ENCODE assay signal across 27 mouse cellular contexts in the genomic region with DNA sequence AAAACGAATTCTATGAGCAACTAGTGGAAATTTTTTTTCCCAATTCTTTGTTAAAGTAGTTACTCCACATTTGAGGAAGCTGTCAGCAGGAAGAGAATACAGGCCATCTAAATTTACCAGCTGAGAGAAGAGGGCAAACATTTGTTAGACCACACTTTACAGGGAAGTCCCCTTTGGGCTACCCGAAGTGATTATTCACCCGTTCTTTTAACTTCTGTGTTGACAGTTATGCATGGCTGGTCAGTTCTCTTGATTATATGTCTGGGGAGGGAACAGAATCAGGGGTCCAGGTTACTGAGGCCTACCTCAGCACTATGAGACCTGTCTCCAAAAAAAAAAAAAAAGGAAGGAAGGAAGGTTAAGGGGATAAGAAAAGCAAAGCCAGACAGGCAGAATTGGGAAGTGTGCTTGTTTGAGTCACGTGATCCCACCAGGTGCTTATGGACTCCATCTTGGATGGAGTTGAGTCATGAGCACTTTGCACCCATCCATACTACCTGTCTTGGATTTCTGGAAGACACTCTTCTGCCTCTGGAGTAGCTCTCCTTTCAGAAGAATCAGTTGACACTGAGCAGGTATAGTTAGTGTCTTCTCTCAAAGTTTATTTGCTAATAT. TPM values are rescaled to one million over a fixed set of nuclear protein-coding genes. Genes with fewer than 3 reads are reported as not detected.
A peak's percentile ranks its signal among the peaks of the same experiment; 100 is the strongest.
DNase-seq lines count a peak whose midpoint lies in the region; ATAC-seq and TF ChIP-seq lines count a peak whose summit lies in the region.
"Had no signal": no experiment of that assay in that cellular context is flagged by ENCODE, and none has a peak within 500 bp of the region (broad histone marks: within the 10 kb centered on the region; RNA-seq: fewer than 3 reads in every experiment).

No protein-coding gene starts in this region.

- no peak for TF ChIP-seq RAD21 in MEL (IDR thresholded peaks at IDR 0.05; ENCODE audit: low read depth, low read length)

- no peak for TF ChIP-seq POLR2A in MEL (IDR thresholded peaks at IDR 0.05; ENCODE audit: control insufficient read depth in 1 of 2, insufficient read depth in 1 of 2, low read depth in 1 of 2, low read length in 2 of 2, poor library complexity in 1 of 2)

- TF ChIP-seq EP300 in MEL (IDR thresholded peaks at IDR 0.05; ENCODE audit: low read depth in 1 of 2, low read length in 2 of 2): no peak

- no peak overlapping the region for H3K4me3 ChIP-seq in MEL (ENCODE audit: control insufficient read depth in 1 of 2, insufficient read depth in 1 of 2, low read depth in 2 of 2, low read length in 2 of 2)
- H3K4me3 ChIP-seq: forebrain, embryonic 10.5 days; forebrain, embryonic 13.5 days; heart, embryonic 10.5 days; heart, embryonic 13.5 days; hindbrain, embryonic 10.5 days; hindbrain, embryonic 13.5 days; intestine, embryonic 15.5 days had no signal

- H3K79me2 ChIP-seq in MEL (ENCODE audit: control insufficient read depth, insufficient read depth, low read length, poor library complexity): no peaks in the 10 kb centered on the region

- no peak overlapping the region for H3K9ac ChIP-seq in MEL (ENCODE audit: control insufficient read depth, low read depth, low read length, poor library complexity, severe bottlenecking)
- H3K9ac ChIP-seq: forebrain, embryonic 13.5 days; heart, embryonic 13.5 days; hindbrain, embryonic 13.5 days; intestine, embryonic 15.5 days had no signal

- H3K4me1 ChIP-seq in MEL (ENCODE audit: control insufficient read depth in 1 of 2, insufficient read depth in 2 of 2, low read length in 2 of 2): peaks cover 0 to 3% of the 10 kb centered on the region in 2 experiments; a peak in 1 of 4 replicates
- H3K4me1 ChIP-seq: forebrain, embryonic 10.5 days; forebrain, embryonic 13.5 days; hindbrain, embryonic 10.5 days; hindbrain, embryonic 13.5 days; intestine, embryonic 15.5 days had no signal

- no peak for ATAC-seq in megakaryocyte, adult 5-6 weeks (ENCODE audit: poor library complexity, severe bottlenecking)
- ATAC-seq: CD4-positive, CD25-positive, alpha-beta regulatory T cell, adult 4 months; forebrain, embryonic 13.5 days; forebrain, embryonic 16.5 days; hindbrain, embryonic 16.5 days; intestine, embryonic 15.5 days; Patski had no signal

- peak; percentile 82 for DNase-seq in heart, adult 11 months
- no peak for DNase-seq in heart, postnatal 4 days
- peak; percentile 75 for DNase-seq in A20 (ENCODE audit: low read depth, low spot score)
- no peak for DNase-seq in MEL (ENCODE audit: low read depth, low spot score)
- DNase-seq in splenic B cell, adult 2 months (ENCODE audit: low read depth, low spot score): peak; percentile 45
- DNase-seq in adrenal gland, postnatal 25 days: no peak
- DNase-seq: adrenal gland, postnatal 10 days; cerebellum, adult 11-12 months; cerebellum, adult 8-10 months; cerebellum, postnatal 10 days; cerebellum, postnatal 36 days; gastrocnemius, adult 2 months; gastrocnemius, postnatal 14 days; heart, adult 18-20 months; heart, postnatal 14 days had no signal

- no peak for TF ChIP-seq CTCF in MEL (IDR thresholded peaks at IDR 0.05 in 2 of 3, conservative IDR thresholded peaks at IDR 0.05 in 1 of 3; ENCODE audit: control insufficient read depth in 1 of 3, insufficient read depth in 1 of 3, low read depth in 2 of 3, low read length in 3 of 3, poor library complexity in 1 of 3, severe bottlenecking in 1 of 3)

- no peaks in the 10 kb centered on the region for H3K27me3 ChIP-seq in MEL (ENCODE audit: control insufficient read depth in 1 of 2, insufficient read depth in 2 of 2, low read length in 2 of 2)
- no peaks in the 10 kb centered on the region for H3K27me3 ChIP-seq in splenic B cell, adult 2 months (ENCODE audit: control insufficient read depth, insufficient read depth, low read length, poor library complexity, severe bottlenecking)
- H3K27me3 ChIP-seq: forebrain, embryonic 13.5 days; heart, embryonic 13.5 days; hindbrain, embryonic 13.5 days; intestine, embryonic 15.5 days; Patski had no signal

- H3K27ac ChIP-seq in MEL (ENCODE audit: control insufficient read depth, low read depth, low read length): no peak overlapping the region
- H3K27ac ChIP-seq: forebrain, embryonic 10.5 days; forebrain, embryonic 13.5 days; hindbrain, embryonic 10.5 days; hindbrain, embryonic 13.5 days; intestine, embryonic 15.5 days had no signal

- peaks cover 0 to 3% of the 10 kb centered on the region in 2 experiments; a peak in 1 of 4 replicates for H3K36me3 ChIP-seq in MEL (ENCODE audit: control insufficient read depth in 1 of 2, insufficient read depth in 2 of 2, low read length in 2 of 2)
- H3K36me3 ChIP-seq in splenic B cell, adult 2 months (ENCODE audit: control insufficient read depth, insufficient read depth, low read length, poor library complexity, severe bottlenecking): no peaks in the 10 kb centered on the region
- H3K36me3 ChIP-seq: hindbrain, embryonic 10.5 days; hindbrain, embryonic 13.5 days had no signal

- H3K9me3 ChIP-seq in MEL (replicated peaks; ENCODE audit: insufficient read depth, low read length): no peaks in the 10 kb centered on the region
- H3K9me3 ChIP-seq: forebrain, embryonic 10.5 days; forebrain, embryonic 13.5 days; heart, embryonic 10.5 days; heart, embryonic 13.5 days; hindbrain, embryonic 10.5 days; hindbrain, embryonic 13.5 days; intestine, embryonic 15.5 days had no signal

TF ChIP-seq in MEL, 35 proteins besides CTCF, POLR2A, EP300 and RAD21:
- TF ChIP-seq MYC (IDR thresholded peaks at IDR 0.05; ENCODE audit: low read depth, low read length) (no peak), ZKSCAN1 (IDR thresholded peaks at IDR 0.05; ENCODE audit: low read depth, low read length) (no peak), KAT2A (conservative IDR thresholded peaks at IDR 0.05; ENCODE audit: low read depth, low read length) (no peak), SMC3 (IDR thresholded peaks at IDR 0.05; ENCODE audit: low read depth, low read length) (no peak), HCFC1 (IDR thresholded peaks at IDR 0.05; ENCODE audit: low read depth, low read length) (no peak), ZC3H11A (IDR thresholded peaks at IDR 0.05; ENCODE audit: low read depth, low read length) (no peak), NRF1 (IDR thresholded peaks at IDR 0.05; ENCODE audit: insufficient read depth, low read depth, low read length, poor library complexity, severe bottlenecking) (no peak), USF1 (IDR thresholded peaks at IDR 0.05; ENCODE audit: low read depth, low read length) (peak; percentile 23; the same call in 1 of the 2 replicates), NELFE (IDR thresholded peaks at IDR 0.05; ENCODE audit: low read depth, low read length) (no peak)
TF ChIP-seq in MEL: peak in this region for 1.

RNA-seq across cellular contexts. Expression of a gene that starts 29.4 kb away (rescaled TPM):
- total RNA-seq in heart, postnatal 4 days (2021): 10 to 100 TPM; 15.5 to 16.9 TPM
- total RNA-seq in MEL (2012; rRNA removed): 8.5 and 9.0 TPM in 2 replicates
- polyA plus RNA-seq in MEL (2012; ENCODE audit: insufficient read depth in 1 of 2, insufficient read length in 2 of 2, low read depth in 1 of 2, low replicate concordance in 2 of 2, missing spikeins in 1 of 2): 10 to 100 TPM in 1 of 2 experiments, not detected in 1; 18.8 TPM
- total RNA-seq in adrenal gland, postnatal 25 days (2021): 20.6 and 21.4 TPM in 2 replicates
- total RNA-seq in megakaryocyte, adult 5-6 weeks (2015): 13.0 and 17.3 TPM in 2 replicates
- total RNA-seq in megakaryocyte, adult 5-6 weeks (2017): 14.7 and 20.0 TPM in 2 replicates

Comparison
In these comparisons a context has a peak if more than half of its experiments do, and no peak if none do; other contexts are left out.
1. DNase-seq: peak in heart, adult 11 months (single experiment), A20 (single experiment) and splenic B cell, adult 2 months (single experiment); none in heart, postnatal 4 days (single experiment), MEL (single experiment) and adrenal gland, postnatal 25 days (single experiment).